Mouse (Mus musculus) erythroblast, embryonic 14.5 days (primary cell): Measurements from ENCODE around the gene Zmiz2. TPM values are rescaled to one million over a fixed set of nuclear protein-coding genes. Genes with fewer than 3 reads are reported as not detected.

Experiments
- H3K27me3 ChIP-seq: 2 replicates; pipeline ENCODE4 v1.6.1; 2012; ENCODE audit warnings: inconsistent platforms; ENCODE audit not compliant: control insufficient read depth
- H3K36me3 ChIP-seq: 2 replicates; pipeline ENCODE4 v1.6.1; 2012; ENCODE audit warnings: mild to moderate bottlenecking, inconsistent platforms; ENCODE audit not compliant: control insufficient read depth
- H3K4me1 ChIP-seq: 2 replicates; pipeline ENCODE4 v1.6.1; 2012; ENCODE audit warnings: inconsistent platforms; ENCODE audit not compliant: control insufficient read depth
- H3K4me3 ChIP-seq: replicated peaks from 2 replicates; pipeline ENCODE3; 2012; ENCODE audit warnings: moderate library complexity, mild to moderate bottlenecking, inconsistent platforms
- H3K9me3 ChIP-seq: 2 replicates; pipeline ENCODE4 v1.6.1; 2012; ENCODE audit warnings: low read length, inconsistent platforms, mixed read lengths; ENCODE audit not compliant: control insufficient read depth
- GATA1 ChIP-seq: IDR thresholded peaks from 2 replicates; pipeline ENCODE4 v1.6.1; 2012; ENCODE audit warnings: low read length, inconsistent platforms, mixed read lengths
- TAL1 ChIP-seq: IDR thresholded peaks from 3 replicates; pipeline ENCODE4 v1.6.1; 2012; ENCODE audit warnings: low read length, inconsistent platforms, mixed read lengths
- polyA plus RNA-seq: library from polyadenylated mRNA; stranded (reverse); fragments of >175 nt; gene quantifications from 2 replicates; pipeline ENCODE4 v1.2.3, GENCODE M21; 2012

The Zmiz2 gene
- polyA plus RNA-seq: 13.1 and 13.2 TPM in 2 replicates

DNA sequence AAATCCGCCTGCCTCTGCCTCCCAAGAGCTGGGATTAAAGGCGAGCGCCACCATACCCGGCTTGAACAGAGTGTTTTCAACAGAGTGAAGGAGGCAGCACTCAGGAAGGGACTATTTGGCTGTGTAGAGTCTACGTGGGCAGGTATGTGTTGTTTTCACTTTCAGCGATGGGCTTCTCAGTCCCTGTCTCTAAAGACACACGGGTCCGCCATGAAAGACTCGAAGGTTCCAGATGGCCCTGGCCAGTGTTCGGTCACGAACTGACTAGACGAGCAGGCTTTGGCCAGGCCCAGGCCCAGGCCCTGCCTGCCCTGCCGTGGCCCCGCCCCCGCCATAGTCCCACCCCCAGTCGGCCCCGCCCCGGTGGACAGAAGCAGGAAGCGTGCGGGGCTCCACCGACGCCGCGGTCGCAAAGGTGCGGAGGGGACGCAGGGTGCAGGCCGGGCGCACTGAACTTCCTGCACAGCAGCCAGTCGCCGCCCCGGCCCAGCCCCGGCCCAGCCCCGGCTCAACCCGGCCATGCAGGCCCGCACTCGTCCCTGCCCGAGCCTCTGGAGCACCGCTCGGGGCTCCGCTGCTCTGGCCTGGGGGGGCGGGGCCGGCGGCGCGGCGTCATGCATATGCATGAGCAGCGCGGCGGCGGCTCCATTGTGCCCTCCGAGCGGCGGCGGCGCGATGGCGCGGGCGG lies at the start of gene Zmiz2:
Gene Zmiz2, plus strand, starts transcription at position 349 of the 688 bp plus-strand sequence.
- H3K27me3 ChIP-seq: no peaks in the 10 kb centered on the region
- no peak for TF ChIP-seq GATA1
- TF ChIP-seq TAL1: no peak
- H3K4me3 ChIP-seq: peak within 1 kb of the TSS; percentile 91
- peaks cover 15% of the 10 kb centered on the region for H3K36me3 ChIP-seq
- peaks cover 37% of the 10 kb centered on the region for H3K4me1 ChIP-seq
- H3K9me3 ChIP-seq: no peaks in the 10 kb centered on the region

DNA sequence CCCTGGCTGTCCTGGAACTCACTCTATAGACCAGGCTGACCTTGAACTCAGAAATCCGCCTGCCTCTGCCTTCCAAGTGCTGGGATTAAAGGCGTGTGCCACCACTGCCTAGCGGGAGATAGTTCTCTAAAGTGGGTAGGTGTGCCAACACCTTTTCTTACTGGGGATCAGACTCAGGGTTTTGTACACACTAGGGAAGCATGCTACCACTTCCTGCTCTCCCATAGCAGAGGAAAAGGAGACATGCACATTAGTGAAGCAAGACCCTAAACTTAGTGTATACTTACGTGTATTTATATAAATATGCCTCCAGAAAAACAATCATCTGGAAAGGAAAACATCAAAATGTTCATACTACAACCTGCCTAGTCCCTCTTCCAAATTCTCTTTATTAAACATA lies 42.9 kb upstream of the Zmiz2 start:
- TF ChIP-seq GATA1 (no peak), TAL1 (no peak)
- Histone ChIP-seq H3K4me3 (no peak overlapping the region), H3K36me3 (peaks cover 100% of the 10 kb centered on the region), H3K27me3 (no peaks in the 10 kb centered on the region), H3K9me3 (no peaks in the 10 kb centered on the region), H3K4me1 (peaks cover 2% of the 10 kb centered on the region; the same call in 1 of the 2 replicates)

DNA sequence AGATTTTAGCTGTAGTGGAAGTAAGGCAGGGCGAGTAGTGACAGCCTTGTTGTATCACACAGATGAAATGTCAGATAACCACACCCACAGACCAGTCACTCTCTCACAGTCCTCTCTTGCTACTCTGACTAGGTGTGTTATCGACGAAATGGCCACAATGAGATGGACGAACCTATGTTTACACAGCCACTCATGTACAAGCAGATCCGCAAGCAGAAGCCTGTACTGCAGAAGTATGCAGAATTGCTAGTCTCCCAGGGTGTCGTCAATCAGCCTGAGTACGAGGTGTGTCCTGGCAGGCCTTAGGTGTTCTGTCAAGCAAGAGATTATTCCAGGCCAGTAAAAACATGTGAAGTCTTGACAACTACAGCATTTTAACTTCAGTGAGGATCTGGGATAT lies 41.9 kb upstream of the Zmiz2 start:
- TF ChIP-seq GATA1 (no peak), TAL1 (no peak)
- Histone ChIP-seq H3K9me3 (no peaks in the 10 kb centered on the region), H3K4me1 (no peaks in the 10 kb centered on the region), H3K36me3 (peaks cover 100% of the 10 kb centered on the region), H3K27me3 (no peaks in the 10 kb centered on the region), H3K4me3 (no peak overlapping the region)

DNA sequence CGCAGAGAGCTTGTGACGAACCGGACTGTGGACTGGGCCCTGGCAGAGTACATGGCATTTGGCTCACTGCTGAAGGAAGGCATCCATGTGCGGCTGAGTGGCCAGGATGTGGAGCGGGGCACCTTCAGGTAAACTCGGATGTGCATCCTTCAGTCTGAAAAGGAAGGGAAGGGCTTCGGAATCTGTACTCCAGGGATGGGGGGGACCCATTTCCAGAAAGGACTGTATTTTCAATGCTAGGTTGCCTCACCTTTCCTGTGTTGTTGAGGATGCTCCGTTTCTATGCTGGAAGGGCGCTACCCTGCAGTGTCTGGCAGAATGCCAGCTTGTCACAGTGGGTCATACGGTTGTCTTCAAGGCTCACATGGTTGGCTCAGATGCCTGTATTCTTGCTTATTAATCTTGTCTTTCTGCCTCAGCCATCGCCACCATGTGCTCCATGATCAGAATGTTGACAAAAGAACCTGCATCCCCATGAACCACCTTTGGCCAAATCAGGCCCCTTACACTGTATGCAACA lies 40.1 kb upstream of the Zmiz2 start:
- H3K4me1 ChIP-seq: no peaks in the 10 kb centered on the region
- H3K36me3 ChIP-seq: peaks cover 100% of the 10 kb centered on the region
- no peaks in the 10 kb centered on the region for H3K27me3 ChIP-seq
- TF ChIP-seq GATA1: no peak
- TF ChIP-seq TAL1: no peak
- no peaks in the 10 kb centered on the region for H3K9me3 ChIP-seq
- H3K4me3 ChIP-seq: no peak overlapping the region

DNA sequence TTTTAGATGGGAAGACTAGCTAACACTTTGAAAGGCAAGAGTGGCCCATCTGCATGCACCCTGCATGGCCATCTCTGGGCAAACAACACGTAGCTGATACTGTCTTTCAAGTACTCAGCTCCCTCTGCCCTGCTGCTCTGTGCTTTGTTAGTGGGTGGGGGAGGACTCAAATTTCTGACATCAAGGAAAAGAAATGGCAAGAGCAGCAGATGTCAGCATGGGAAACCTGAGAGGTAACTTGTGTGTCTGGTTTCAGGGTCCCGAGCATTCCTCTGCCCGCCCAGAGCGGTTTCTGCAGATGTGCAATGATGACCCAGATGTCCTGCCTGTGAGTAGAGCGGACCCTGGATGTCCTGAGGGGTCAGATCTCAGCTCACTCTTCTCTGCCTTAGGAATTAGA lies 39.3 kb upstream of the Zmiz2 start:
- H3K36me3 ChIP-seq: peaks cover 99% of the 10 kb centered on the region
- no peak overlapping the region for H3K4me3 ChIP-seq
- no peaks in the 10 kb centered on the region for H3K4me1 ChIP-seq
- no peaks in the 10 kb centered on the region for H3K9me3 ChIP-seq
- H3K27me3 ChIP-seq: no peaks in the 10 kb centered on the region
- TF ChIP-seq GATA1 (no peak), TAL1 (no peak)

DNA sequence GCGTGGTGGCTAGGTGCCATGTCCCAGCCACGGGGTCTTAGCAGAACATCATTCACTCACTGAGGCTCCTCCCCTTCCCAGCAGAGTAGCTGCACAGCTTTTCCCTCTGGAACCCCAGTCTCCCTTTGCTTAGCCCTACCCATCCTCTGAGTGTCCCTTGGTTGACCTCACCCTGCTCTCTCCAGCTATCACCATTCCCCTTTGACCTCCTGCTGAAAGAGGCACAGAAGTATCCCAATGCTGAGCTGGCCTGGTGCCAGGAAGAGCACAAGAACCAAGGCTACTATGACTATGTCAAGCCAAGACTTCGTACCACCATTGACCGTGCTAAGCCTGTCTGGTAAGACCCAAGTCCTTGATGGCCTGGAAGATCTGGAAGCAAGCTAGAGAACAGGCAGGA lies 33.8 kb upstream of the Zmiz2 start:
- H3K9me3 ChIP-seq: no peaks in the 10 kb centered on the region
- H3K4me3 ChIP-seq: no peak overlapping the region
- peaks cover 79% of the 10 kb centered on the region for H3K36me3 ChIP-seq
- TF ChIP-seq TAL1 (no peak), GATA1 (no peak)
- no peaks in the 10 kb centered on the region for H3K27me3 ChIP-seq
- no peaks in the 10 kb centered on the region; the same call in 1 of the 2 replicates for H3K4me1 ChIP-seq

DNA sequence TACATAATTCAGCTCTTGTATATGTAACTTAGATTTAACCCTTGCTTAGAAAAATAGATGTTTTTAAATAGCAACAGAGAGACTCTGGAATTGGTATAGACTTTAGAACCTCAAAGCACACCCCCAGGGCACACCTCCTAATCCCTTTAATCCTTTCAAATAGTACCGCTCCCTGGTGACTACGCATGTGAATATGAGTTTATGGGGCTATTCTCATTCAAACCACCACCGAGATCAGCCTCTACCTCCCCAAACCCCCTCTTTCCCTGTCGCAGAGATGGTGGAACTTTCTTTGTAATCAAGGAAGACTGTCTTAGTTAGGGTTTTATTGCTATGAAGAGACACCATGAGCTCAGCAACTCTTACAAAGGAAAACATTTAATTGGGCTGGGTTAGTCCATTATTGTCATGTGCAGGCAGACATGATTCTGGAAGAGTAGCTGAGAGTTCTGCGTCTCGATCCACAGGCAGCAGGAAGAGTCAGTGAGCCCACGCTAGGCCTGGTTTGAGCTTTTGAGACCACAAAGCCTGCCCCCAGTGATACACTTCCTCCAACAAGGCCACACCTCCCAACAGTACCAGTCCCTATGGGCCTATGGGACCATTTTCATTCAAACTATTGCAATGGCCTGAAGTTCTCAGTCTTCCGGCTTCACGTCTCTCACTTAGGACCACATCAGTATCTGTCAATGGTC lies 24.1 kb upstream of the Zmiz2 start:
- no peak overlapping the region for H3K4me3 ChIP-seq
- peaks cover 6% of the 10 kb centered on the region; the same call in 1 of the 2 replicates for H3K27me3 ChIP-seq
- H3K4me1 ChIP-seq: peaks cover 13% of the 10 kb centered on the region
- H3K36me3 ChIP-seq: no peaks in the 10 kb centered on the region
- TF ChIP-seq TAL1 (no peak), GATA1 (no peak)
- no peaks in the 10 kb centered on the region for H3K9me3 ChIP-seq

DNA sequence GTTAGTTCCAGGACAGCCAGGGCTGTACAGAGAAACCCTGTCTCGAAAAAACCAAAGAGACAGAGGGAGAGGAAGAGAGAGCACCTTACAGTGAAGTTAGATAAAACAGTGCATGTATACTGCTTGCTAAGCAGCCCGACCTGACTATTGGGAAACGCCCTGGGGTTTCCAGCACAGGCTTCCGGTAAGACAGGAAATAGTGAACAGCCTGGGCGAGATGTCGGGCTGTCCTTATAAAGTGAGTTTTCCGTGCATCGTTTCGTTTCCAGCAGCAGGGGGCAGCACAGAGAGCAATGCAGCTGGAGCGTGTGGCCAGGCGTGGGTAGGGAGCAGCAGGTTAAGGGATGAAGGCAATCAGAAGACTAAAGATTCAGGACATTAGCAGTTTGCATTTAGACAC lies 23.0 kb upstream of the Zmiz2 start:
- Histone ChIP-seq H3K27me3 (peaks cover 6% of the 10 kb centered on the region; the same call in 1 of the 2 replicates), H3K4me3 (no peak overlapping the region), H3K36me3 (no peaks in the 10 kb centered on the region), H3K9me3 (no peaks in the 10 kb centered on the region), H3K4me1 (peaks cover 13% of the 10 kb centered on the region)
- TF ChIP-seq GATA1 (no peak), TAL1 (no peak)

DNA sequence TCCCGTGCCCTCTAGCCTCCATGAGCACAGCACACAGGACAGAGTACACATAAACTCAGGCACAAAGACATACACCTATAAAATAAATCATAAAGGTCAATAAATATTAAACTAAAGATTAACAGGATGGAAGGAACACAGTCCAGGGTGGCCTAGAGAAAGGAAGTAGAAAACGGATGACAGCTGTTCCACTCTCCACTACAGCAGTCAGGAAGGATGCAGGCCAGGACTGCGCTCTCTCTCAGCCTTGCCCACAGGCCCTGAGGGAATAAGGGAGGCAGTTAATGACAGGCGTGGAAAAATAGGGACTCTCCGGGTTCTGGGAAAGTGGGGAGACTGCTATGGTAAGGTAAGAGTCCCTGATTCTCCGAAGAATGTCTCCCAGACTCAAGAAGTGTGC lies 22.4 kb upstream of the Zmiz2 start:
- Histone ChIP-seq H3K36me3 (no peaks in the 10 kb centered on the region), H3K4me3 (no peak overlapping the region), H3K4me1 (peaks cover 13% of the 10 kb centered on the region), H3K9me3 (no peaks in the 10 kb centered on the region), H3K27me3 (peaks cover 6% of the 10 kb centered on the region; the same call in 1 of the 2 replicates)
- TF ChIP-seq TAL1 (no peak), GATA1 (no peak)
